Mouse (Mus musculus): ENCODE data around the gene Arhgap27. TPM values are rescaled to one million over a fixed set of nuclear protein-coding genes. Genes with fewer than 3 reads are reported as not detected.
A peak's percentile ranks its signal among the peaks of the same experiment; 100 is the strongest.

Gene Arhgap27
- polyA plus RNA-seq, 1 experiment: 0.31 TPM

DNA sequence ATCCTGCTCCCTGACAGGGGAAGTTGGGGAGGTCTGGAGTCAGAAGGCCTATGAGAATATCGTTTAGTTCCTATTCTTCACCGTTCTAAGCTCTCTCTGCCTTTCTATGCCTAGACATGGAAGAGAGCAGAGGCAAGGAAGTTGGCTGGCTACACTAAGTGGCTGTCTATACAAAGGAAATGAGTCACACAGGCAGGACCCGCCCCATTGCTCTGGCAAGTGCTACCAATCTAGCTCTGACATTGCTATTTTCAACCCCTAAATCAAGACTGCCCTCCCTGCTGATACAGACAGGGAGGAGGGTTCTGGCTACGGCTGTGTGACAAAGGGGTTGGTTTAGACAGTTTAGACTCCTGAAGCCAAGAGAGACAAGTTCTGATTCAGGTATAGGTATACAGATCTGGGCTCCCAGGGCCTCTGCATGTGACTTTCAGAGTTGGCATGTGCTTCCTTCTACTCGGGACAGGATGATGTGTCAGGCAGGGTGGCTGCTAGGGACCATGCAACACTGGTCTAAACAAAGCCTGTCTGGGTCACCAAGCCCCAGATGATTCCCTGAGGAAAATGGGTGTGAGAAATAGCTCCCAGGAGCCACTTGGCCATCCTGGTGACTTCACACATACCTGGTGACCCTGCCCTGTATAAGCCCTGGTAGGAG is 18.6 kb upstream of the Arhgap27 start:
- Histone ChIP-seq H3K4me3 (no peak overlapping the region), H3ac (ENCODE audit: control insufficient read depth, insufficient read length) (no peak overlapping the region), H3K79me2 (ENCODE audit: control insufficient read depth, insufficient read depth) (peaks cover 14% of the 10 kb centered on the region), H3K36me3 (ENCODE audit: control insufficient read depth, insufficient read depth) (peaks cover 17% of the 10 kb centered on the region), H3K4me2 (ENCODE audit: low read depth) (peak overlapping the region; percentile 67), H3K27me3 (ENCODE audit: control insufficient read depth, insufficient read depth, insufficient read length) (no peaks in the 10 kb centered on the region)
- no peak for TF ChIP-seq SRF (IDR thresholded peaks at IDR 0.05; ENCODE audit: control insufficient read depth, insufficient read length, low read depth)
- TF ChIP-seq E2F4 (IDR thresholded peaks at IDR 0.05; ENCODE audit: insufficient read depth): no peak
- no peak for TF ChIP-seq USF1 (IDR thresholded peaks at IDR 0.05; ENCODE audit: low read depth)
- no peak for TF ChIP-seq TCF3 (IDR thresholded peaks at IDR 0.05; ENCODE audit: insufficient read length, low read depth)
- no peak for TF ChIP-seq TCF12 (IDR thresholded peaks at IDR 0.05; ENCODE audit: insufficient read depth, poor library complexity, severe bottlenecking)
- no peak for TF ChIP-seq MYOD1 (IDR thresholded peaks at IDR 0.05; ENCODE audit: control insufficient read depth in 1 of 3, insufficient read length in 2 of 3, low read depth in 2 of 3)
- no peak for TF ChIP-seq POLR2A (IDR thresholded peaks at IDR 0.05; ENCODE audit: insufficient read length, low read depth)
- TF ChIP-seq CEBPB (IDR thresholded peaks at IDR 0.05; ENCODE audit: insufficient read depth, poor library complexity, severe bottlenecking): no peak
- no peak for TF ChIP-seq POLR2AphosphoS2 (IDR thresholded peaks at IDR 0.05; ENCODE audit: insufficient read length, low read depth)
- TF ChIP-seq MYOG (IDR thresholded peaks at IDR 0.05; ENCODE audit: control insufficient read depth in 1 of 3, insufficient read depth in 1 of 3, insufficient read length in 2 of 3, low read depth in 2 of 3): no peak
- TF ChIP-seq REST (IDR thresholded peaks at IDR 0.05; ENCODE audit: insufficient read depth, insufficient read length): no peak
- no peak for TF ChIP-seq MAX (IDR thresholded peaks at IDR 0.05; ENCODE audit: low read depth)

DNA sequence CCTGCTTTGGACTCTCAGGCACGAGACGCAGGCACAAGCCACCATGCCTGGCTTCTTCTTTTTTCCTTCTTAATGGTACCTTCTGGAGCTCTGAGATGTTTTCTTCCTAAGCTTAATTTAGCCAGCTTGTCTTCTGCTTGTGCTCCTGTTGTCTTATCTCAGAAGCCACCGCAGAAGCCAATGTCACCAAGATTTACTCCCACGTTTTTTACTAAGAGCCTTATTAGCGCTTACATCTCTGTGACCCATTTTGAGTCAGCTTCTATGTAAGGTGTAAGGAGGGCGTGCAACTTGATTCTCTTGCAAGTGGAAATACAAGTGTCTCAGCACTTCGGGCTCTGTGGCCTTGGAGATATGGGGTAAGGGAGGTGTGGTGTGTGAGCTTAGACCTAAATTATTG is 18.0 kb upstream of the Arhgap27 start:
- no peak for TF ChIP-seq TCF3 (IDR thresholded peaks at IDR 0.05; ENCODE audit: insufficient read length, low read depth)
- TF ChIP-seq POLR2AphosphoS2 (IDR thresholded peaks at IDR 0.05; ENCODE audit: insufficient read length, low read depth): no peak
- TF ChIP-seq POLR2A (IDR thresholded peaks at IDR 0.05; ENCODE audit: insufficient read length, low read depth): no peak
- TF ChIP-seq CEBPB (IDR thresholded peaks at IDR 0.05; ENCODE audit: insufficient read depth, poor library complexity, severe bottlenecking): no peak
- TF ChIP-seq REST (IDR thresholded peaks at IDR 0.05; ENCODE audit: insufficient read depth, insufficient read length): no peak
- TF ChIP-seq SRF (IDR thresholded peaks at IDR 0.05; ENCODE audit: control insufficient read depth, insufficient read length, low read depth): no peak
- TF ChIP-seq USF1 (IDR thresholded peaks at IDR 0.05; ENCODE audit: low read depth): no peak
- TF ChIP-seq E2F4 (IDR thresholded peaks at IDR 0.05; ENCODE audit: insufficient read depth): no peak
- TF ChIP-seq MYOG (IDR thresholded peaks at IDR 0.05; ENCODE audit: control insufficient read depth in 1 of 3, insufficient read depth in 1 of 3, insufficient read length in 2 of 3, low read depth in 2 of 3): no peak
- TF ChIP-seq MAX (IDR thresholded peaks at IDR 0.05; ENCODE audit: low read depth): no peak
- no peak for TF ChIP-seq MYOD1 (IDR thresholded peaks at IDR 0.05; ENCODE audit: control insufficient read depth in 1 of 3, insufficient read length in 2 of 3, low read depth in 2 of 3)
- TF ChIP-seq TCF12 (IDR thresholded peaks at IDR 0.05; ENCODE audit: insufficient read depth, poor library complexity, severe bottlenecking): no peak
- Histone ChIP-seq H3K4me3 (no peak overlapping the region), H3K4me2 (ENCODE audit: low read depth) (peak overlapping the region; percentile 67), H3ac (ENCODE audit: control insufficient read depth, insufficient read length) (no peak overlapping the region), H3K27me3 (ENCODE audit: control insufficient read depth, insufficient read depth, insufficient read length) (no peaks in the 10 kb centered on the region), H3K36me3 (ENCODE audit: control insufficient read depth, insufficient read depth) (peaks cover 17% of the 10 kb centered on the region), H3K79me2 (ENCODE audit: control insufficient read depth, insufficient read depth) (peaks cover 14% of the 10 kb centered on the region)

DNA sequence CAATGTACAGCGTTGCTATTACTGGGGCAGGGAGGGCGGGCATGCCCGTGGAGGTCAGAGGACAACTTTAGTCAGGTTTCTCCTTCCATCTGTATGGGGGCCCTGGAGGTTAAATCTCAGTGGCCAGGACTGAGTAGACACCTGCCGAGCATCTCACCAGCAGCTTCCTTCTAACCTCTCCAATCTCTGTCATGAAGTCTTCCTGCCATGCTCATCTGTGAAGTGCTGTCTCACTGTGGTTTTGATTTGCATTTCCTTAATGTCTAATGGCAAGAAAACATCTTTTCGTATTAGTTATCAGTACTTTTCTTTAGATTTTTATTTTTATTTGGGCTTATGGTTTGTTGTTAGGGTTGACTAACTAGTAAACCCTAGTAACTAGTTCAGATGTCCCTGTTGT is 17.0 kb upstream of the Arhgap27 start:
- peaks cover 25% of the 10 kb centered on the region for H3K36me3 ChIP-seq (ENCODE audit: control insufficient read depth, insufficient read depth)
- TF ChIP-seq TCF12 (IDR thresholded peaks at IDR 0.05; ENCODE audit: insufficient read depth, poor library complexity, severe bottlenecking): no peak
- TF ChIP-seq MYOG (IDR thresholded peaks at IDR 0.05; ENCODE audit: control insufficient read depth in 1 of 3, insufficient read depth in 1 of 3, insufficient read length in 2 of 3, low read depth in 2 of 3): no peak
- no peak for TF ChIP-seq REST (IDR thresholded peaks at IDR 0.05; ENCODE audit: insufficient read depth, insufficient read length)
- TF ChIP-seq E2F4 (IDR thresholded peaks at IDR 0.05; ENCODE audit: insufficient read depth): no peak
- TF ChIP-seq POLR2A (IDR thresholded peaks at IDR 0.05; ENCODE audit: insufficient read length, low read depth): no peak
- TF ChIP-seq CEBPB (IDR thresholded peaks at IDR 0.05; ENCODE audit: insufficient read depth, poor library complexity, severe bottlenecking): no peak
- no peak for TF ChIP-seq MAX (IDR thresholded peaks at IDR 0.05; ENCODE audit: low read depth)
- TF ChIP-seq MYOD1 (IDR thresholded peaks at IDR 0.05; ENCODE audit: control insufficient read depth in 1 of 3, insufficient read length in 2 of 3, low read depth in 2 of 3): no peak
- no peak for TF ChIP-seq SRF (IDR thresholded peaks at IDR 0.05; ENCODE audit: control insufficient read depth, insufficient read length, low read depth)
- no peak for TF ChIP-seq POLR2AphosphoS2 (IDR thresholded peaks at IDR 0.05; ENCODE audit: insufficient read length, low read depth)
- no peak for TF ChIP-seq USF1 (IDR thresholded peaks at IDR 0.05; ENCODE audit: low read depth)
- TF ChIP-seq TCF3 (IDR thresholded peaks at IDR 0.05; ENCODE audit: insufficient read length, low read depth): no peak

DNA sequence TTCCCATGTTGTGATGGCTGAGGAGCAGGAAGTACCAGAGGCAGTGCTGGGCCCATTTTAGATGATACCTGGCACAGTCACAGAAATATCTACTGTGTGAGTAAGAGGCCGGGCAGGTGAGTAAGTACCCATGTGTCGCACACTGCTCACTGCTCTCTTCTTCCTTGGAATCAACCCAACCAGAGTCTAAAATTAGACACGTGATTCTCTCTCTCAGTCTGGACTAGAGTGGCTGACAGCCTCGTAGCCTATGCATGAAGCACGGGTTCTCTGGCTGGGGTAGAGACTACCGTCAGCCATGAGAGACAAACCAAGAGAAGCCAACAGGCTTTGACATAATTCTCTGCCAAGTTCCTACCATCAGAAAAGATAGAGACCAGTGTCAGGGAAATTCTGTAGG is 14.8 kb upstream of the Arhgap27 start:
- no peak overlapping the region for H3K4me2 ChIP-seq (ENCODE audit: low read depth)

More for the DNA sequence above, 17.0 kb upstream of the Arhgap27 start:
- Histone ChIP-seq H3K4me3 (no peak overlapping the region), H3ac (ENCODE audit: control insufficient read depth, insufficient read length) (no peak overlapping the region), H3K79me2 (ENCODE audit: control insufficient read depth, insufficient read depth) (peaks cover 14% of the 10 kb centered on the region), H3K4me2 (ENCODE audit: low read depth) (no peak overlapping the region), H3K27me3 (ENCODE audit: control insufficient read depth, insufficient read depth, insufficient read length) (no peaks in the 10 kb centered on the region)

More for the DNA sequence above, 14.8 kb upstream of the Arhgap27 start:
- Histone ChIP-seq H3K27me3 (ENCODE audit: control insufficient read depth, insufficient read depth, insufficient read length) (no peaks in the 10 kb centered on the region), H3K79me2 (ENCODE audit: control insufficient read depth, insufficient read depth) (peaks cover 8% of the 10 kb centered on the region), H3ac (ENCODE audit: control insufficient read depth, insufficient read length) (no peak overlapping the region), H3K36me3 (ENCODE audit: control insufficient read depth, insufficient read depth) (peaks cover 29% of the 10 kb centered on the region), H3K4me3 (no peak overlapping the region)
- TF ChIP-seq MYOG (IDR thresholded peaks at IDR 0.05; ENCODE audit: control insufficient read depth in 1 of 3, insufficient read depth in 1 of 3, insufficient read length in 2 of 3, low read depth in 2 of 3): no peak
- TF ChIP-seq CEBPB (IDR thresholded peaks at IDR 0.05; ENCODE audit: insufficient read depth, poor library complexity, severe bottlenecking): no peak
- no peak for TF ChIP-seq TCF12 (IDR thresholded peaks at IDR 0.05; ENCODE audit: insufficient read depth, poor library complexity, severe bottlenecking)
- no peak for TF ChIP-seq POLR2A (IDR thresholded peaks at IDR 0.05; ENCODE audit: insufficient read length, low read depth)
- no peak for TF ChIP-seq MAX (IDR thresholded peaks at IDR 0.05; ENCODE audit: low read depth)
- no peak for TF ChIP-seq REST (IDR thresholded peaks at IDR 0.05; ENCODE audit: insufficient read depth, insufficient read length)
- TF ChIP-seq TCF3 (IDR thresholded peaks at IDR 0.05; ENCODE audit: insufficient read length, low read depth): no peak
- no peak for TF ChIP-seq USF1 (IDR thresholded peaks at IDR 0.05; ENCODE audit: low read depth)
- TF ChIP-seq SRF (IDR thresholded peaks at IDR 0.05; ENCODE audit: control insufficient read depth, insufficient read length, low read depth): no peak
- no peak for TF ChIP-seq E2F4 (IDR thresholded peaks at IDR 0.05; ENCODE audit: insufficient read depth)
- no peak for TF ChIP-seq POLR2AphosphoS2 (IDR thresholded peaks at IDR 0.05; ENCODE audit: insufficient read length, low read depth)
- TF ChIP-seq MYOD1 (IDR thresholded peaks at IDR 0.05; ENCODE audit: control insufficient read depth in 1 of 3, insufficient read length in 2 of 3, low read depth in 2 of 3): no peak

Data from myocyte (in vitro differentiated cells).